Mouse (Mus musculus) kidney, adult 2 months (tissue): ENCODE data around the gene Zdhhc15.

Experiments used
- CTCF ChIP-seq: fragments of 200-500 bp; conservative IDR thresholded peaks from 2 replicates; pipeline ENCODE4 v1.5.1; 2011; ENCODE audit warnings: low read depth, mild to moderate bottlenecking, control low read depth, low read length, moderate library complexity, mixed read lengths; ENCODE audit not compliant: insufficient read depth, insufficient read length
- POLR2A ChIP-seq: fragments of 200-500 bp; IDR thresholded peaks from one replicate; pipeline ENCODE4 v1.6.1; 2011; ENCODE audit warnings: low read depth, low read length, control low read depth

GRCm38 (mm10) chrX:104545283-104545682 lies 125.6 kb downstream of the Zdhhc15 start:
- TF ChIP-seq CTCF: no peak
- TF ChIP-seq POLR2A: no peak
